Mouse (Mus musculus): ENCODE results near the gene Chaf1a.

The Chaf1a gene

GRCm38 (mm10) chr17:56119981-56120880, 80.0 kb downstream of the Chaf1a start:
- DNase-seq (ENCODE audit: low spot score), result no peak

- no peak for DNase-seq (ENCODE audit: low spot score)
Measured at GRCm38 (mm10) chr17:56121826-56122225, 81.6 kb downstream of the Chaf1a start, which contains the start of gene Lrg1. TSS of gene Lrg1 (minus strand) at chr17:56122001.

All from left cerebral cortex, adult 11 months (tissue).